Mouse (Mus musculus) 3T3-L1 (cell line): ENCODE measurements around the gene Mafg.

Experiments used
- DNase-seq: peaks from one replicate; pipeline ENCODE4 v3.0.0-alpha.2; 2015; ENCODE audit warnings: low read depth, low spot score

Mafg gene

GRCm38 (mm10) chr11:120623961-120624679, 9.3 kb downstream of the Mafg start:
- peak; percentile 88 for DNase-seq

GRCm38 (mm10) chr11:120622805-120623204, 10.6 kb downstream of the Mafg start:
- DNase-seq, result no peak

- DNase-seq, result no peak
Measured at GRCm38 (mm10) chr11:120620195-120620594, 13.2 kb downstream of the Mafg start.

GRCm38 (mm10) chr11:120618619-120619535, 14.5 kb downstream of the Mafg start:
- no peak for DNase-seq

GRCm38 (mm10) chr11:120617519-120618112, 15.8 kb downstream of the Mafg start, which contains the start of gene Pcyt2:
TSS of gene Pcyt2 (minus strand) at chr11:120617936.
- peak; percentile 81 for DNase-seq

- no peak for DNase-seq
Measured at GRCm38 (mm10) chr11:120616617-120617294, 16.6 kb downstream of the Mafg start.

GRCm38 (mm10) chr11:120615606-120616203, 17.7 kb downstream of the Mafg start:
- no peak for DNase-seq

- no peak for DNase-seq
Measured at GRCm38 (mm10) chr11:120615167-120615566, 18.2 kb downstream of the Mafg start.

GRCm38 (mm10) chr11:120613976-120614375, 19.4 kb downstream of the Mafg start:
- no peak for DNase-seq

- DNase-seq, result no peak
Measured at GRCm38 (mm10) chr11:120613481-120613972, 19.9 kb downstream of the Mafg start.

- peak; percentile 75 for DNase-seq
Measured at GRCm38 (mm10) chr11:120612763-120613162, 20.6 kb downstream of the Mafg start.

GRCm38 (mm10) chr11:120610477-120611046, 22.8 kb downstream of the Mafg start:
- DNase-seq, result no peak

- DNase-seq, result no peak
Measured at GRCm38 (mm10) chr11:120609250-120609649, 24.1 kb downstream of the Mafg start.

- DNase-seq, result no peak
Measured at GRCm38 (mm10) chr11:120608241-120609034, 25.0 kb downstream of the Mafg start, which contains the start of gene Npb. TSS of gene Npb (plus strand) at chr11:120608477.

- no peak for DNase-seq
Measured at GRCm38 (mm10) chr11:120606764-120607163, 26.6 kb downstream of the Mafg start.

- no peak for DNase-seq
Measured at GRCm38 (mm10) chr11:120605667-120606066, 27.7 kb downstream of the Mafg start.

- no peak for DNase-seq
Measured at GRCm38 (mm10) chr11:120603545-120603944, 29.9 kb downstream of the Mafg start.

GRCm38 (mm10) chr11:120600716-120601115, 32.7 kb downstream of the Mafg start:
- no peak for DNase-seq

GRCm38 (mm10) chr11:120598990-120599549, 34.3 kb downstream of the Mafg start:
- peak; percentile 18 for DNase-seq
